Mouse (Mus musculus) adipocyte (in vitro differentiated cells): Measurements from ENCODE around the gene Izumo4.

Experiments
- DNase-seq: peaks from one replicate; pipeline ENCODE4 v3.0.0-alpha.2; 2016; ENCODE audit warnings: low spot score

The Izumo4 gene

GRCm38 (mm10) chr10:80727369-80728127 is 25.6 kb downstream of the Izumo4 start:
- no peak for DNase-seq

- no peak for DNase-seq
Observed at GRCm38 (mm10) chr10:80732611-80733101, 30.7 kb downstream of the Izumo4 start.

DNA sequence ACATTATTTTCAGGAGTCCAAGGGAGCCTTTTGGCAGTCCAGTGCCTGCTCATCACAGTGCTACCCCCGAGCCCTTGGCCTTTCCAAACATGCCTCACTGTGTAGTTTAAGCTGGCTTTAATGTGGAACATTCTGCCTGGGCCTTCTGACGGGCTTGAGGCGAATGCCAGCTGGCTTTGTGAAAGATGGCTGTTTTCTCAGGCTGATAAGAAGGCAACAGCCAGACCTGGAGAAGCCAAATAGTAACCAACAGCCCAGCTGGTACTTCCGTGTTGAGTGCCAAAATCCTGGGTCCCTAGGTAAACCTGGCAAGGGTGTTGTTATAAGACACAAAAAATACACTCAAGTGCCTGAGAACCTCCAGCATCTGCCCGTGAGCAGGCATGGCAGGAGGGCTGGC is 34.7 kb downstream of the Izumo4 start:
- DNase-seq, result no peak

- no peak for DNase-seq
Observed at GRCm38 (mm10) chr10:80738657-80739056, 36.7 kb downstream of the Izumo4 start.

DNA sequence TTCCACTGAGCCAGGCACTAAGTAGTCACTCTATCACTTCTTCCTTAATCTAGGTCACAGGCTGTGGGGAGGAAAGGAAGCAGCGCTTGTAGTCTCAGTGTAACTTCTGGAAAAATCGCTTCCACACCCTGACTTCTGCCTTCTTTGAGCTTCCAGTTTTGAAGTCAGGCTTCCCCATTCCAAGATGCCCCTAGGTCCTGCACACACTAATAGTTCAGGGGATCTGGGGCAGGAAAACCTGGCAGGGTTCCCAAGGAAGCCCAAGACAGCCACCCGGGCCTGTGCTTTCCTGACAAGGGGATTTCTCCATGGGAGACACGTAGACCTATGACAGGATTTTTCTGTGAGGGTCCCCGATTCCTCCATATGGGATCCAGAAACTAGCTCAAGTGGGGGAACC is 39.2 kb downstream of the Izumo4 start:
- DNase-seq, result peak; percentile 53

DNA sequence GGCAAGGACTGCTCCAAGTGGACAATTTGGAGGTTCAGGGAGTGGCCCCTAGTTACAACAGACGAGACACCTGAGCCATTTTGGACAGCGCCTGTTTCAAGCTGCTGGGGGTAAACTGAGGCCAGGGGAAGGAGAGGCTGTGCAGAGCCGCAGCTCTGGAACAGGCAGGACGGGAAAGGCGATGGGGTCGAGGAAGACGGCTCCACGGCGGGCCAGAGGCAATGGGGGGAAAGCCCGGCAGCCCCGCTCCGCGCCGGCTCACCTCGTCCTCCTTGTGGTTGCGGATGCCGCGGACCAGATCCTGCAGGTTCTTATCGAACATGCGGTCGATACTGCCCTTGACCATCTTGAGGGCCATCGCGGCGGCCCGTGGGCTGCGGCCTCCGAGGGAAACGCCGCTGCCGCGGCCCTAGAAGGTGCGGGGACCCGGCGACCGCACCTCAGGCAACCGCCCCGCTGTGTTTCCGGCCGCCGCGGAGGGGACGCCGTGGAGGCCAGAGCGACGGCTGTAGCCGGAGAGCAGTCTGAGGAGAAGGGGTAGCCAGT is 39.7 kb downstream of the Izumo4 start:
- DNase-seq, result no peak

GRCm38 (mm10) chr10:80742180-80742978 is 40.4 kb downstream of the Izumo4 start, which contains the start of gene Ap3d1:
Gene Ap3d1, minus strand, starts transcription at chr10:80742264.
- DNase-seq, result peak; percentile 100

- DNase-seq, result peak; percentile 57
Observed at GRCm38 (mm10) chr10:80744262-80744661, 42.3 kb downstream of the Izumo4 start.

- DNase-seq, result peak; percentile 84
Observed at GRCm38 (mm10) chr10:80747410-80747809, 45.4 kb downstream of the Izumo4 start.

DNA sequence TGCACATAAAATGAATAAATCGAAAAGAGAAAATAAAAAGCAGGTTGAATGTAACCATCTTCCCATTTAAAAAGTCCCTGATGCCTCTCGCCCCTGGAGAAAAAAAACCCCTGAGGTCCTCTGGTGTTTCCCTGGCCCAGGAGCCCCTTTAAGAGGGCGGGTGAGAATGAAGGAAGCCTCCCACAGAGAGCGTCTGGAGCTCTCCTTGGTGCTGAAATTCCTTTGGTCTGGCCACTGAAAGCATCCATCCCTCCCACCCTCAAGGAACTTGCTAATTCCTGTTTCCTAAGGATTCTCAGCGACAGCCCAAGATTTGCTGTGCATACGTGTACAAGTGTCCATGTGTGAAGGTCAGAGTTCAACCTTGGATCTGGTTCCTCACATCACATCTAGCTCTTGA is 46.6 kb downstream of the Izumo4 start:
- peak; percentile 89 for DNase-seq

GRCm38 (mm10) chr10:80751188-80751832 is 49.3 kb downstream of the Izumo4 start:
- DNase-seq, result peak; percentile 75

GRCm38 (mm10) chr10:80752079-80752625 is 50.2 kb downstream of the Izumo4 start:
- peak; percentile 95 for DNase-seq

GRCm38 (mm10) chr10:80754594-80755290 is 52.8 kb downstream of the Izumo4 start, which contains the start of gene Dot1l:
Gene Dot1l, plus strand, starts transcription at chr10:80755206.
- peak; percentile 93 for DNase-seq
